In genomic region chr9:121642001-121642400, GRCm38 (mm10) we compare ENCODE assay signal across 8 mouse cellular contexts. TPM values are rescaled to one million over a fixed set of nuclear protein-coding genes. Genes with fewer than 3 reads are reported as not detected.
A peak's percentile ranks its signal among the peaks of the same experiment; 100 is the strongest.
DNase-seq lines count a peak whose midpoint lies in the region; ATAC-seq and TF ChIP-seq lines count a peak whose summit lies in the region.

Lyzl4 (minus strand) TSS chr9:121642096.

- peak within 1 kb of the TSS; percentile 53 for H3K4me3 ChIP-seq in forebrain, postnatal 0 days (ENCODE audit: low read depth, low read length)
- H3K4me3 ChIP-seq in lung, embryonic 14.5 days (ENCODE audit: low read depth, low read length): peak within 1 kb of the TSS; percentile 49
- H3K4me3 ChIP-seq in thymus, adult 2 months (ENCODE audit: control insufficient read depth, insufficient read depth, low read length): peak within 1 kb of the TSS; percentile 56

- no peaks in the 10 kb centered on the region for H3K9me3 ChIP-seq in forebrain, postnatal 0 days (ENCODE audit: low read length)
- no peaks in the 10 kb centered on the region for H3K9me3 ChIP-seq in lung, embryonic 14.5 days (ENCODE audit: low read depth, low read length)

- H3K4me2 ChIP-seq in forebrain, postnatal 0 days (ENCODE audit: low read depth): peak within 1 kb of the TSS; percentile 87
- H3K4me2 ChIP-seq in lung, embryonic 14.5 days: peak within 1 kb of the TSS; percentile 95

- peak; percentile 75 for DNase-seq in CD4-positive, CD25-positive, alpha-beta regulatory T cell, adult 2 months (ENCODE audit: low read depth, low spot score)
- peak; percentile 79 for DNase-seq in cerebellum, adult 11 months
- DNase-seq in forebrain, postnatal 0 days: peak; percentile 61
- DNase-seq in heart, postnatal 4 days: peak; percentile 84
- peak; percentile 59 to 71 for DNase-seq in layer of hippocampus, adult 8-10 months (ENCODE audit: low spot score in 2 of 2)
- peak; percentile 88 for DNase-seq in lung, embryonic 14.5 days
- peak; percentile 52 for DNase-seq in ovary, postnatal 10 days (ENCODE audit: low spot score)
- DNase-seq in thymus, adult 2 months: peak; percentile 77

- 1% methylated on average over 26 of the region's 26 CpGs for WGBS in forebrain, postnatal 0 days
- under 1% methylated on average over 26 of the region's 26 CpGs for WGBS in lung, embryonic 14.5 days
- WGBS in thymus, adult 2 months: 1% methylated on average over 26 of the region's 26 CpGs

- H3K27me3 ChIP-seq in forebrain, postnatal 0 days (ENCODE audit: insufficient read depth, low read length): peaks cover 14% of the 10 kb centered on the region
- H3K27me3 ChIP-seq in lung, embryonic 14.5 days (ENCODE audit: insufficient read depth, low read length): peaks cover 54% of the 10 kb centered on the region
- peaks cover 7% of the 10 kb centered on the region; the same call in 1 of the 2 replicates for H3K27me3 ChIP-seq in thymus, adult 2 months (ENCODE audit: control insufficient read depth, insufficient read depth, low read length)

- H3K9ac ChIP-seq in forebrain, postnatal 0 days: peak within 1 kb of the TSS; percentile 53
- peak within 1 kb of the TSS; percentile 49 for H3K9ac ChIP-seq in lung, embryonic 14.5 days

- H3K36me3 ChIP-seq in forebrain, postnatal 0 days (ENCODE audit: insufficient read depth): no peaks in the 10 kb centered on the region
- H3K36me3 ChIP-seq in lung, embryonic 14.5 days (ENCODE audit: insufficient read depth): no peaks in the 10 kb centered on the region
- no peaks in the 10 kb centered on the region for H3K36me3 ChIP-seq in thymus, adult 2 months (ENCODE audit: control insufficient read depth, insufficient read depth, low read length)

- TF ChIP-seq POLR2A in thymus, adult 2 months (IDR thresholded peaks at IDR 0.05; ENCODE audit: control insufficient read depth, extremely low read depth, insufficient read depth, low read length, poor library complexity): no peak

- peak; percentile 55 for TF ChIP-seq CTCF in forebrain, postnatal 0 days (IDR thresholded peaks at IDR 0.05; ENCODE audit: low read depth)
- peak; percentile 69 for TF ChIP-seq CTCF in lung, embryonic 14.5 days (IDR thresholded peaks at IDR 0.05; ENCODE audit: low read depth)
- TF ChIP-seq CTCF in thymus, adult 2 months (IDR thresholded peaks at IDR 0.05; ENCODE audit: borderline replicate concordance, control insufficient read depth, extremely low read depth, insufficient read depth, low read length, poor library complexity): 0 out of 2 replicates have a peak, but pooled peaks have one; percentile 26

- no peak within 1 kb of the TSS for H3K27ac ChIP-seq in forebrain, postnatal 0 days (ENCODE audit: low read depth, low read length)
- no peak within 1 kb of the TSS for H3K27ac ChIP-seq in lung, embryonic 14.5 days (ENCODE audit: low read depth)
- no peak within 1 kb of the TSS for H3K27ac ChIP-seq in thymus, adult 2 months (ENCODE audit: control insufficient read depth, insufficient read depth, low read length)

- ATAC-seq in forebrain, postnatal 0 days: peak; percentile 54
- ATAC-seq in lung, embryonic 14.5 days (ENCODE audit: insufficient read depth): peak; percentile 86

- H3K4me1 ChIP-seq in forebrain, postnatal 0 days (ENCODE audit: insufficient read depth): peaks cover 5% of the 10 kb centered on the region
- peaks cover 4% of the 10 kb centered on the region; the same call in 1 of the 2 replicates for H3K4me1 ChIP-seq in lung, embryonic 14.5 days (ENCODE audit: insufficient read depth)
- peaks cover 23% of the 10 kb centered on the region for H3K4me1 ChIP-seq in thymus, adult 2 months (replicated peaks; ENCODE audit: control insufficient read depth, insufficient read depth, low read length)

RNA-seq across cellular contexts. Expression of gene Lyzl4, which starts in this region (rescaled TPM):
- total RNA-seq in forebrain, postnatal 0 days (2014; rRNA removed): 0.46 TPM in 1 of 2 replicates, not detected in the other
- 0.25 TPM in 1 of 2 replicates, not detected in the other for polyA plus RNA-seq in forebrain, postnatal 0 days (2015; fragmentation: Nextera tagmentation; extraction: Ambion mirVana)
- under 1 TPM in 1 of 2 experiments, not detected in 1; 0.32 TPM for total RNA-seq in heart, postnatal 4 days (2021)
- total RNA-seq in layer of hippocampus, adult 8-10 months (2022): 1 to 10 TPM in 3 of 4 experiments, under 1 TPM in 1; 0.80 to 4.4 (median 3.2) TPM
- not detected in 2 replicates for polyA plus RNA-seq in lung, embryonic 14.5 days (2014; fragmentation: Nextera tagmentation; extraction: Ambion mirVana)
- 0.31 and 0.62 TPM in 2 replicates for polyA plus RNA-seq in thymus, adult 2 months (2012; rRNA removed)

Comparison
In these comparisons a context has a peak if more than half of its experiments do, and no peak if none do; other contexts are left out.
1. Peak in DNase-seq, ATAC-seq, H3K4me3 ChIP-seq, H3K9ac ChIP-seq and H3K4me2 ChIP-seq in forebrain, postnatal 0 days; RNA of the gene not detected or under 1 TPM.
2. Peak in DNase-seq in heart, postnatal 4 days; RNA of the gene not detected or under 1 TPM.
3. Peak in DNase-seq, ATAC-seq, H3K4me3 ChIP-seq, H3K9ac ChIP-seq and H3K4me2 ChIP-seq in lung, embryonic 14.5 days; RNA of the gene not detected or under 1 TPM.
4. Peak in DNase-seq and H3K4me3 ChIP-seq in thymus, adult 2 months; RNA of the gene not detected or under 1 TPM.